Mouse (Mus musculus) urinary bladder, postnatal 4 days (tissue): ENCODE results near the gene Scyl2.

Experiments used
- DNase-seq, 2 experiments: peaks; one replicate each; pipeline ENCODE4 v3.0.0; 2021 to 2022; ENCODE audit warnings: low spot score in 2 of 2

Gene Scyl2

DNA sequence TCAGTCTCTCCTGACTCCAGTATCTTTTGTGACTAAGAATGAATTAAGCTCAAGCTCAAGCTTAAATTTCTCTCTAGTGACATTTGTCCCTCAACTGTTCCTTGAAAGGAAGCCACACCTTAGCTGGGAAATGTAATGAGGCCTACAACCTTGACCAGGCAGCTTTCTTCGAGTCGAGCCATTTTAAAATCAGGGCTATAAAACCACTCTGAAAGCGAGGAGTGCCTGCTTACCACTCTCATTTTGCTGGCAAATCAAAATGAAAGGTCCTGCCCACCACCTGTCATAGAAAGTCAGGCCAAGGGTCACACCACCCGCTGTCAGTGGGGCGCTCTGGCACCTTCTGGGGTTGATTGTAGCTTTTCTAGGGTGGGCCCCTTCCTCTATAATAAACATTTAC is 90.2 kb downstream of the Scyl2 start:
- no peak for DNase-seq

DNA sequence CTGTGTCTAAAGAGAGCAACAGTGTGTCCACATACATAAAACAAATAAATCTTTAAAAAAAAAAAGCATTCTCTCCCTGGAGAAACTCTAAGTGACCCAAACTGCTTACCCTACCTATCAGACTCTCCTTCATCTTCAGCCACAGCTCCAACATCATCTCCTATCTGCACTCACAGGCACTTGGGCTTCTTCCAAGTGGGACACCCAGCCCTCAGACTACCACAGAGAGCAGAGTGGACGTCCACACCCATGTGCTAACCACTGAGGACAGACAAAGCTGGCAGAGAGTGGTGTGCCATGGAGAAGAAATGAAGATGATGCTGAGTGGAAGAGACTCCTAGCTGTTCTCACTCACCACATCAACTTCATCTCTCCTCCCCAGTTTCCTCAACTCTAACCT is 90.6 kb downstream of the Scyl2 start:
- DNase-seq = no peak

DNA sequence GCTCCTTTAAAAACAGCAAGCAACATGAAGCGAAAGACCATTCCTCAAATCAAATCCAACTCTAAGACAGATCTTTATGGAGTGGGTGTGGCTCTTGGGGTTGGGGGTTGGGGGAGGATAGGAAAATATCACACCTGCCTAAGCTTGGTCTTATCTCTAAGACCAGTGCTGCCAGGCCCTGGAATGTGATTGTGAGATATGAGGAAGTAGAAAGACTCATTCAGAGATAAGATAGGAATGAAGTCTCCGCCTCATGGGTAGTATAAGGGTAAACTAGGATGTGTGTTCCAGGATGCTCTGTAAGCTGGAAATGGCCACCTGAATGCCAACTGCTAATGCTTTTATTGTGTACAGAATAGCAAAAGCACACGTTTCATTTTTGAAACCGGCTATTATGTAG is 91.8 kb downstream of the Scyl2 start:
- no peak for DNase-seq

DNA sequence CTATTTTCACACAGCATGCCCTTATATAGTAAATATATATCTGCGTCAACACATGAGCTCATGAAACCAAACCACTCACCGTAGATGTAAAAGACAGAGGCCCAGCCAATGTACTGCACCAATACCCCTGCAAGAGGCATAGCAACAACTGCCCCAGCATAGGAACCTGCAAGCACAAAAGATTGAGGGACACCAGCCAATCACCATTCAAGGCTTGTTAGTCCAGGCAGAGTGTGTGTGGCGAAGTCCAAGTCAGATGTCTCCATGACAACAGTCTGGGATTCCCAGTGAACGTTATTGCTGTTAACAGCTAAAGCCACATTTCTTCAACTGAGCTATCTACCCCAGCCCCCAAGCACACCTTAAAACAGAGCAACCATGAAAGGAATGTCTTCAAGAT is 93.3 kb downstream of the Scyl2 start:
- DNase-seq = no peak

DNA sequence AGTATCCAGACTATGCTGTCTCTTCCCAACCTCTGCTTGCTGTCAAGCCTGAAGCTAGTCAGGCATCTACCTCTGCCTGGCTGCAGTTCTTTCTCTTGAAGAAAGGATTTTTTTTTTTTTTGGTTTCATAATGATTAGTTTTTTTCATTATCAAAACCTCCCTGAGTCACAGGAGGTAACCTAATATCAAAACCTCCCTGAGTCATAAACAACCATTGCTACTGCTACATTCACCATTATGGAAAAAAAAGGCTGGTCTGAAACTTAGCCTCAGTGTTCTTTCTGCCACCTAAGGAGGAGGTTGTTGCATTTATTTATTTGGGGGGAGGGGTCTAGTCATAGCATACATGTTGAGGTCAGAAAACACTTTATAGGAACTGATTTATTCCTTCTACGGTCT is 96.2 kb downstream of the Scyl2 start:
- DNase-seq = no peak
